Mouse (Mus musculus): ENCODE data around the gene Pih1d2. TPM values are rescaled to one million over a fixed set of nuclear protein-coding genes. Genes with fewer than 3 reads are reported as not detected.
A peak's percentile ranks its signal among the peaks of the same experiment; 100 is the strongest.
"Not testable (repeated sequence)": the region's sequence is repeated elsewhere in the genome, so short reads cannot be mapped to it uniquely, and the experiment has no call there.

The Pih1d2 gene
- total RNA-seq, 2 experiments from 2014 or later = 2.9 to 3.7 TPM

- DNase-seq (ENCODE audit: low spot score in 2 of 2) = no peak
Measured at GRCm38 (mm10) chr9:50616161-50616560, 960 bp upstream of the Pih1d2 start.

- DNase-seq (ENCODE audit: low spot score in 2 of 2) = no peak
Measured at GRCm38 (mm10) chr9:50617794-50618330, 741 bp downstream of the Pih1d2 start.

- DNase-seq (ENCODE audit: low spot score in 2 of 2) = not testable (repeated sequence)
Measured at GRCm38 (mm10) chr9:50630903-50631302, 13.8 kb downstream of the Pih1d2 start.

- DNase-seq (ENCODE audit: low spot score in 2 of 2) = no peak
Measured at GRCm38 (mm10) chr9:50632016-50632688, 15.0 kb downstream of the Pih1d2 start.

GRCm38 (mm10) chr9:50633059-50633458 lies 15.9 kb downstream of the Pih1d2 start:
- DNase-seq (ENCODE audit: low spot score in 2 of 2) = no peak

GRCm38 (mm10) chr9:50634270-50634669 lies 17.1 kb downstream of the Pih1d2 start:
- no peak for DNase-seq (ENCODE audit: low spot score in 2 of 2)

DNA sequence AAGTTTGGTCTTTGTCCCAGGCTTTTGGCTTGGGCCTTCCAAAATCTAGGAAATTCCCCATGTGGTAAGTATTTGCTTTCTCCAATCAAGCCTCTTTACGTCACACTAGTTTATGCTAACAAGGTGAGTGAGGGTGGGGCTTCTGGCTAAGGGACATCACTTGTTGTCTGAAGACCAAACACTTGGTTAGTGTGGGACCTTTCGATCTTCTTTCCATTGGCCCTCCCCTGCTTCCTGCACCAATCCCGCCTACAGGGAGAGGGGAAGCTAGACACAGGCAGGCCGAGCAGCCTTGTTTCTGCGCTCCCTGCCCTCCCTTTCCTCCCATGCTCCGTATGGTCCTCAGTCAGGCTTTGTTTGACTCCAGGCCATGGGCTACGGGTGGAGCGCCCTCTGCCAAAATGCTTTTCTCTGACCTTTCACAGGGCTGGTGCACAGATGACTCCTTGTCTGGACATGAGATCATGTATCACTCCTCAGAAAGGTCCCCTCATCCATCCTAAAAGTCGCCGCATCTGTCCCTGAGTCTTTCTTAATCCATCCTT lies 29.8 kb downstream of the Pih1d2 start:
- DNase-seq (ENCODE audit: low spot score in 2 of 2) = no peak

GRCm38 (mm10) chr9:50650503-50650902 lies 33.4 kb downstream of the Pih1d2 start:
- no peak for DNase-seq (ENCODE audit: low spot score in 2 of 2)

GRCm38 (mm10) chr9:50658391-50658790 lies 41.3 kb downstream of the Pih1d2 start:
- DNase-seq (ENCODE audit: low spot score in 2 of 2) = no peak

GRCm38 (mm10) chr9:50658941-50659388 lies 41.8 kb downstream of the Pih1d2 start:
- DNase-seq (ENCODE audit: low spot score in 2 of 2) = peak in 1 of 2 experiments; percentile 4

GRCm38 (mm10) chr9:50659392-50660217 lies 42.5 kb downstream of the Pih1d2 start, which contains the start of gene Dlat:
TSS of gene Dlat (minus strand) at chr9:50659780.
- peak; percentile 57 to 75 for DNase-seq (ENCODE audit: low spot score in 2 of 2)

GRCm38 (mm10) chr9:50660431-50660830 lies 43.3 kb downstream of the Pih1d2 start:
- no peak for DNase-seq (ENCODE audit: low spot score in 2 of 2)

DNA sequence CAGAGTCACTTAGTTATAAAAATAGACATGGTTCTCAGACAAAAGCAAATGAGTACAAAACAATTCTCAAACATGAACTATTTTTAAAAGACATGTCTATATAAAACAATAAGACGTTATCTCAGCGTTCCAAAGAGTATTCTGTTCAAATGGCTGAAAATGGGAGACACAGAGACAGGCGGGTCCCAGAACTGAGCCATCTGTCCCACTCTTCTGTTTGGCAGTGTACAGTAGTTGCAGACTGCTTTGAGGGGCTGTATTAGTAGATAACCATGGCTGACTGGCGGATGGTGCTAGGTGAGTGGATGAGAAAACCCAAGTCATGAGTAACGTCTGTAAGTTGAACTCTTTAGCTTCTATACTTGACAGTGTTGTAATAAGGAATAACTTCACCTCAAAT lies 47.7 kb downstream of the Pih1d2 start:
- no peak for DNase-seq (ENCODE audit: low spot score in 2 of 2)

- DNase-seq (ENCODE audit: low spot score in 2 of 2) = no peak
Measured at GRCm38 (mm10) chr9:50666442-50666841, 49.3 kb downstream of the Pih1d2 start.

- no peak for DNase-seq (ENCODE audit: low spot score in 2 of 2)
Measured at GRCm38 (mm10) chr9:50667579-50668498, 50.7 kb downstream of the Pih1d2 start.

DNA sequence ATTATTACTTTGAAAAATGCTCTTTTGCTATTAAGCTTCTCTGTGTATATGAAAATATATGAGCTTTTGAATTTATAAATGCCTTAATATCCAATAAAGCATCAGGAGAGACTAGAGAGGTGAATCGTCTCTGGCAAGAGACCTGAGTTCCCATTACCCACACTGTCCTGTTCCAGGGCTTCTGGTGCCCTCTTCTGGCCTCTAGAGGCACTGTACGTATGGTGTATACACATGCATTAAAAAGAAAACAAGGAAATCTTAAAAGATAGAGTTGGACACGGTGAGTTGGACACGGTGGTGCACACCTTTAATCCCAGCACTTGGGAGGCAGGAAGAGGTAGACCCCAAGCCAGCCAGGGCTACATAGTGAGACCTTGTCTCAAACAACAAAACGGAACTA lies 53.6 kb downstream of the Pih1d2 start:
- peak in 1 of 2 experiments; percentile 21 for DNase-seq (ENCODE audit: low spot score in 2 of 2)

Measured in adrenal gland, postnatal 4 days (tissue).